Mouse (Mus musculus) embryonic fibroblast, embryonic 13.5 days (primary cell): Measurements from ENCODE around the gene St6galnac4. TPM values are rescaled to one million over a fixed set of nuclear protein-coding genes. Genes with fewer than 3 reads are reported as not detected.

Experiments used
- H3K27ac ChIP-seq: 2 replicates; pipeline ENCODE4 v1.5.1; 2012; ENCODE audit warnings: low read length, control low read depth, inconsistent platforms; ENCODE audit not compliant: insufficient read depth
- H3K4me1 ChIP-seq: 2 replicates; pipeline ENCODE4 v1.6.1; 2011; ENCODE audit warnings: low read length; ENCODE audit not compliant: control insufficient read depth, insufficient read depth
- H3K4me3 ChIP-seq: 2 replicates; pipeline ENCODE4 v1.5.1; 2011; ENCODE audit warnings: mild to moderate bottlenecking, control low read depth, low read length; ENCODE audit not compliant: insufficient read depth
- CTCF ChIP-seq: IDR thresholded peaks from 2 replicates; pipeline ENCODE4 v1.5.1; 2011; ENCODE audit warnings: mild to moderate bottlenecking, control low read depth, low read length, moderate library complexity, borderline replicate concordance; ENCODE audit not compliant: insufficient read depth
- POLR2A ChIP-seq: IDR thresholded peaks from 2 replicates; pipeline ENCODE4 v1.6.1; 2011; ENCODE audit warnings: low read depth, mild to moderate bottlenecking, control low read depth, low read length, moderate library complexity
- polyA plus RNA-seq: library from polyadenylated mRNA; stranded (reverse); fragments of >200 nt; gene quantifications from 2 replicates; pipeline ENCODE4 v1.2.4, GENCODE M21; 2011; ENCODE audit warnings: low read depth; ENCODE audit not compliant: missing spikeins, insufficient read length

Gene St6galnac4
- polyA plus RNA-seq, 1 experiment = 20.4 TPM

GRCm38 (mm10) chr2:32644083-32644482 is 57.2 kb downstream of the St6galnac4 start:
- TF ChIP-seq POLR2A = no peak
- TF ChIP-seq CTCF = no peak
- no peak overlapping the region for H3K27ac ChIP-seq
- H3K4me1 ChIP-seq = no peaks in the 10 kb centered on the region
- no peak overlapping the region for H3K4me3 ChIP-seq

DNA sequence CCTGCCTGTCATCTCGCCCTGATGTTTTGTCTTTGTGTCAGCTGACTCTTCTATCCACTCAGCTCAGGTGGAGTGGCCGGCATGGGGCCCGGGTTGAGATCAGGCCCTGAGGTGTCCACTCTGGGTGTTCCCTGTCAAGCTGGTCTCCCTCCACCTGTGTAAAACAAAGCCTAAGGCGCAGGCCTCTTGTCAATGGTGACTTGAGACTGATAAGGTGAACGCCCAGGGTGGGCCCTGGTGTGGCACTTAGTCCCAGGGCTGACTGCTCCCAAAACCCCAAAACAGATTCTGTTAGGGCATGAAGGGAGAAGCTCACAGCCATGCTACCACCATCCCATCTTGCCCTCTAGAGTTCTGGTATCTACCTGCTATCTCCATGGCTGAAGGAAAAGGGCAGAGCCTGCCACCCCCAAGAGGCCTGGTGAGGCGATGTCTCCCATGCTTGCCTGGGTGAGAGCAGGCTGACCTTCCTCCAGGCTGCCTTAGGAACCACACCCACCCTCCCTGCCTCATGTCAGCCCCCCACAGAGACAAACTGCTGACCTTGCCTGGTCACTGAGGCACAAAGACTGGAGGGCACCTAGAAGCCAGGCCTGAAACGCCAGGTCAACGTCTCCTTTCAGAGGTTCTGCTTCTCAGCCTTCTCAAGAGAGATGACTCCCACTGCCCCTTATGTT is 58.0 kb downstream of the St6galnac4 start:
- TF ChIP-seq POLR2A = no peak
- TF ChIP-seq CTCF = no peak
- no peak overlapping the region for H3K27ac ChIP-seq

GRCm38 (mm10) chr2:32645647-32646046 is 58.8 kb downstream of the St6galnac4 start:
- no peak overlapping the region for H3K4me3 ChIP-seq
- no peak overlapping the region for H3K27ac ChIP-seq
- H3K4me1 ChIP-seq = no peaks in the 10 kb centered on the region
- TF ChIP-seq POLR2A (no peak), CTCF (no peak)

More for the DNA sequence above, 58.0 kb downstream of the St6galnac4 start:
- H3K4me1 ChIP-seq = no peaks in the 10 kb centered on the region
- no peak overlapping the region for H3K4me3 ChIP-seq

GRCm38 (mm10) chr2:32646379-32647056 is 59.6 kb downstream of the St6galnac4 start, which contains the start of gene Eng:
TSS of gene Eng (plus strand) at chr2:32646595.
- H3K27ac ChIP-seq = no peak within 1 kb of the TSS
- TF ChIP-seq POLR2A = no peak; the same call in 1 of the 2 replicates
- no peaks in the 10 kb centered on the region for H3K4me1 ChIP-seq
- H3K4me3 ChIP-seq = peak within 1 kb of the TSS; percentile 44

GRCm38 (mm10) chr2:32647366-32647765 is 60.5 kb downstream of the St6galnac4 start:
- TF ChIP-seq CTCF (no peak), POLR2A (no peak)
- H3K4me1 ChIP-seq = no peaks in the 10 kb centered on the region
- no peak overlapping the region for H3K27ac ChIP-seq
- peak overlapping the region; percentile 44 for H3K4me3 ChIP-seq

Other genes with a start within 250 kb of the St6galnac4 start
- gene Ciz1, start 234.8 kb upstream of the St6galnac4 start, polyA plus RNA-seq = 41.8 and 47.6 TPM in 2 replicates
- 37.2 and 52.6 TPM in 2 replicates for gene Dnm1, start 233.8 kb upstream of the St6galnac4 start, polyA plus RNA-seq
- gene 1110008P14Rik, start 205.2 kb upstream of the St6galnac4 start, polyA plus RNA-seq = 28.8 and 30.3 TPM in 2 replicates
- gene Lcn2, start 198.8 kb upstream of the St6galnac4 start, polyA plus RNA-seq = not detected in 2 replicates
- 14.3 and 18.0 TPM in 2 replicates for gene Ptges2, start 191.2 kb upstream of the St6galnac4 start, polyA plus RNA-seq
- 3.5 and 3.8 TPM in 2 replicates for gene Naif1, start 136.6 kb upstream of the St6galnac4 start, polyA plus RNA-seq
- gene Slc25a25, start 135.7 kb upstream of the St6galnac4 start, polyA plus RNA-seq = 10.7 and 16.6 TPM in 2 replicates
- 5.3 and 8.9 TPM in 2 replicates for gene Fam102a, start 51.8 kb upstream of the St6galnac4 start, polyA plus RNA-seq
- 70.1 and 71.9 TPM in 2 replicates for gene Dpm2, start 16.2 kb upstream of the St6galnac4 start, polyA plus RNA-seq
- gene Pip5kl1, start 12.3 kb upstream of the St6galnac4 start, polyA plus RNA-seq = 0.67 TPM in 1 of 2 replicates, not detected in the other
- gene 9430097D07Rik, start 11.4 kb upstream of the St6galnac4 start, polyA plus RNA-seq = not detected in 2 replicates
- gene St6galnac6, start 12.6 kb downstream of the St6galnac4 start, polyA plus RNA-seq = 33.3 and 39.3 TPM in 2 replicates
- 157 and 266 TPM in 2 replicates for gene Ak1, start 34.7 kb downstream of the St6galnac4 start, polyA plus RNA-seq
- gene Eng, start 59.5 kb downstream of the St6galnac4 start, polyA plus RNA-seq = 15.1 and 17.1 TPM in 2 replicates
- 20.2 and 26.4 TPM in 2 replicates for gene Fpgs, start 117.0 kb downstream of the St6galnac4 start, polyA plus RNA-seq
- 77.9 and 82.0 TPM in 2 replicates for gene Cdk9, start 126.0 kb downstream of the St6galnac4 start, polyA plus RNA-seq
- gene Sh2d3c, start 134.0 kb downstream of the St6galnac4 start, polyA plus RNA-seq = 2.1 and 2.6 TPM in 2 replicates
- not detected in 2 replicates for gene 6330409D20Rik, start 153.9 kb downstream of the St6galnac4 start, polyA plus RNA-seq
- 26.1 and 36.6 TPM in 2 replicates for gene Tor2a, start 170.1 kb downstream of the St6galnac4 start, polyA plus RNA-seq
- gene Ttc16, start 188.5 kb downstream of the St6galnac4 start, polyA plus RNA-seq = 0.40 and 0.67 TPM in 2 replicates
- 28.9 and 44.3 TPM in 2 replicates for gene Ptrh1, start 188.7 kb downstream of the St6galnac4 start, polyA plus RNA-seq
- not detected in 2 replicates for gene Cfap157, start 197.3 kb downstream of the St6galnac4 start, polyA plus RNA-seq